In genomic region chr3:74096223-74096622, GRCm38 (mm10) we compare ENCODE assay signal across 26 mouse cellular contexts.
"Had no signal": no experiment of that assay in that cellular context is flagged by ENCODE, and none has a peak within 500 bp of the region (broad histone marks: within the 10 kb centered on the region; RNA-seq: fewer than 3 reads in every experiment).

No protein-coding gene starts in this region.

- H3K9ac ChIP-seq: heart, embryonic 12.5 days; hindbrain, embryonic 12.5 days; hindbrain, embryonic 14.5 days; intestine, embryonic 15.5 days; limb, embryonic 12.5 days had no signal

- H3K4me3 ChIP-seq: gastrocnemius, adult 2 months; heart, embryonic 10.5 days; heart, embryonic 12.5 days; hindbrain, embryonic 10.5 days; hindbrain, embryonic 12.5 days; intestine, embryonic 15.5 days; layer of hippocampus, adult 2 months; limb, embryonic 10.5 days; limb, embryonic 12.5 days had no signal

- ATAC-seq: hindbrain, embryonic 16.5 days; inflammation-experienced regulatory T-cells, adult 6 months; intestine, embryonic 15.5 days; intestine, postnatal 0 days had no signal

- H3K27ac ChIP-seq: gastrocnemius, adult 2 months; heart, embryonic 10.5 days; hindbrain, embryonic 10.5 days; hindbrain, embryonic 12.5 days; hindbrain, embryonic 14.5 days; intestine, embryonic 15.5 days; layer of hippocampus, adult 2 months; limb, embryonic 10.5 days; limb, embryonic 12.5 days had no signal

- H3K4me1 ChIP-seq: heart, embryonic 10.5 days; heart, embryonic 12.5 days; hindbrain, embryonic 10.5 days; hindbrain, embryonic 12.5 days; intestine, embryonic 15.5 days; limb, embryonic 10.5 days; limb, embryonic 12.5 days had no signal

- H3K36me3 ChIP-seq: heart, embryonic 10.5 days; heart, embryonic 12.5 days; hindbrain, embryonic 10.5 days; hindbrain, embryonic 12.5 days; intestine, embryonic 15.5 days; limb, embryonic 10.5 days; limb, embryonic 12.5 days had no signal

- H3K9me3 ChIP-seq: heart, embryonic 10.5 days; heart, embryonic 12.5 days; hindbrain, embryonic 10.5 days; hindbrain, embryonic 12.5 days; intestine, embryonic 15.5 days; limb, embryonic 10.5 days; limb, embryonic 12.5 days had no signal

- H3K27me3 ChIP-seq: heart, embryonic 12.5 days; hindbrain, embryonic 12.5 days; intestine, embryonic 15.5 days; limb, embryonic 12.5 days had no signal

- DNase-seq: gastrocnemius, adult 2 months; gastrocnemius, postnatal 10 days; gastrocnemius, postnatal 25 days; heart, adult 18-20 months; heart, postnatal 10 days; heart, postnatal 4 days; kidney, adult 18-20 months; kidney, adult 8-10 months; kidney, postnatal 10 days; kidney, postnatal 25 days; kidney, postnatal 4 days; layer of hippocampus, postnatal 36 days; liver had no signal

- H3K4me2 ChIP-seq: heart, embryonic 12.5 days; hindbrain, embryonic 12.5 days; hindbrain, embryonic 14.5 days; intestine, embryonic 15.5 days; limb, embryonic 12.5 days; liver, embryonic 11.5 days had no signal
